Mouse (Mus musculus): ENCODE results near the gene Srxn1.

GRCm38 (mm10) chr2:152056368-152057251 lies 48.7 kb upstream of the Srxn1 start:
- TF ChIP-seq GATA1 (IDR thresholded peaks at IDR 0.05; ENCODE audit: borderline replicate concordance, low read length) (no peak), FLI1 (IDR thresholded peaks at IDR 0.05; ENCODE audit: low read length) (no peak)
